Mouse (Mus musculus): ENCODE results near the gene Gstm2. TPM values are rescaled to one million over a fixed set of nuclear protein-coding genes. Genes with fewer than 3 reads are reported as not detected.

Gstm2 gene
- 96.4 TPM for polyA plus RNA-seq (2014; fragmentation: Illumina TruSeq; extraction: RNeasy Lipid Tissue Mini Kit (QIAGEN cat#74804); ENCODE audit: low read depth, low replicate concordance)

DNA sequence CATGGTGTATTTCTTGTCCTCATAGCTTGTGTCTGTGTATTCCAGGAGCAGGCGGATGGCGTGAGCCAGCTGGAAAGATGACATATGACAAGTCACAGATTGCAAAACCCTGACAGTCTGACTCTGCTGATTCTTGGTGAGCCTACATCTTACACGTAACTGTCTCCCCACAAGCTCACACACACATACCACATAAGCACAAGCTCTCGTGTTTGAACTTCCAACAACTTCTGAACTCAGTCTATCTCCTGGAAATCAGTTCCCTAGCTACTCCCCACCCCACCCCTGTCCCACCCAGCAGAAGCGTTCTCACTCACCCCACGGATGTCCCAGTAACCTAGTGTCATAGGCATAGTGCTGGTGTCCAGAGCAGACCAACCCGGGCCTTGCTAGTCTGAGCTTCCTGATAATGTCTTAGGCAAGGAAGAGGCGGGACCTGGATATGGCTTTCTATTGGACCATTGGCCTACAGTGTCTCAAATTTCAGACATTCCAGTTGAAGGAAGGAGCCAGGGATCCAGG lies at the start of gene Gstm2:
Gene Gstm2 (minus strand): TSS at position 413 of the 522 bp plus-strand sequence.

DNA sequence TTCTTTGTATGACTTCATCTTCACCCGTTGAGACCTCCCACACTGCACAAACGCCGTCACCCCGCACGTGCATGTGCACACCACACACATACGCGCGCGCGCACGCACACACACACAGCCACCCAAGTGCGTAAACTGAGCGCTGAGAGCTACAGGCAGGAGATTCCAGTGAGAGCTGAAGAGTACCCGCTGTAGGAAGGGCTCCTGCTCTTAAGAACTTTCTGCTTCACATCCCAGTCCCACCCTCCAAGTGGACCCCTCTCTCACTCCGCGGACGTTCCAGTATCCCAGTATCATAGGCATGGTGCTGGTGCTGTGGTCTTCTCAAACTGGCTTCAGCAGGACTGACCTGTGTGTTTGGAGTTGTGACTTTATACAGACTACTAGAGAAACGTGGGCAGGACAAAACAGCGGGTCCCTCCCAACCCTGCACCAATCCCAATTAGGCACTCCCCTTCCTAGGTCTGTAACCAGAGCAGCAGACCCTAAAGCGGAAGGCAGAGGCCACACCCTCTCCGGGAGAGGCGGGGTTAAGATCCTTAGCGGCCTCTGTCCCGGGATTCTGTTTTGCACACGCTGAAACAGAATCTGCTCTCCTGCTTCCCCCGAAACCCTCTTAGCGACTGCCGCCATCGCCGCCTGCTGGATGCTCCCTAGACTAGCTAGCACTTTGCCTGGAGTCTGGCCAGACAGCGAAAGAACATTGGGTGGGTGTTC lies 31.4 kb upstream of the Gstm2 start, which contains the start of gene Gstm1:
Gene Gstm1 (minus strand): TSS at position 501 of the 717 bp plus-strand sequence.

GRCm38 (mm10) chr3:107968724-107969395 lies 17.4 kb downstream of the Gstm2 start, which contains the start of gene Gstm3:
Gstm3 (minus strand) TSS chr3:107969283.

DNA sequence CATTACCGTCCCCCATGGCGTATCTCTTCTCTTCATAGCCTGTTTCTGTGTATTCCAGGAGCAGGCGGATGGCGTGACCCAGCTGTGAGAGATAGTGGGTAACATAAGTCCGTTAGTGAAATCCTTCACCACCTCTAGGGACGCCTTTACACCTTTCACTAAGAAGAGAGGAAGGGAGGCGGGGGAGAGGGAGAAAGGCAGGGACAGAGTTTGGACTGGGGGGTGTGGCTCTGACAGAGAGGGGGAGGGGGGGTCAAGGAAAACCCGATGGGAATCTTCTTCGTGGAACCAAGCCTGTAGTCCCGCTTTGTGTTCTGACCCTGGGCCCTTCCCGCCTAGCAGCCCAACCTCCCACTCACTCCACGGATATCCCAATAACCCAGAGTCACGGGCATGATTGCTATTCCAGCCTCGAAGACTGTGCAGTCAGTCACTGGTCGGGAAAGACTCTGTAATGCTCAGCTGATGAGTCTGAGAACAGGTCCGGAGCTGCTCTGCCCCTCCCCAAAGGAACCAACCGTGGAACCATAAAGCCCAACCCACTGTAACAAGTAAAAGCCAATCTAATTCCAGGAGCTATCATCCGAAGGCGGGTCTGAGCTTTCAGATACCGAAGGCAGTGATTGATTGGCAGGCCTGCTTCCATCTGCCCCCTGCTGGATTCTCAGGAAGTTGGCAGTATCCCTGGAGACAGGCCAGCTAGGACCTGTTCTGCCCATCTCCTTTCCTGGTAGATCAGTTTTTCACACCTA lies 42.8 kb downstream of the Gstm2 start, which contains the start of gene Gstm6:
Gene Gstm6 (minus strand): TSS at position 511 of the 752 bp plus-strand sequence.

Other genes starting within 250 kb of the Gstm2 start
- gene Csf1, start 226.0 kb downstream of the Gstm2 start, polyA plus RNA-seq (2014; fragmentation: Illumina TruSeq; extraction: RNeasy Lipid Tissue Mini Kit (QIAGEN cat#74804); ENCODE audit: low read depth, low replicate concordance), result 12.5 TPM
- not detected for gene Eps8l3, start 109.2 kb downstream of the Gstm2 start, polyA plus RNA-seq (2014; fragmentation: Illumina TruSeq; extraction: RNeasy Lipid Tissue Mini Kit (QIAGEN cat#74804); ENCODE audit: low read depth, low replicate concordance)
- gene Gstm5, start 90.6 kb downstream of the Gstm2 start, polyA plus RNA-seq (2014; fragmentation: Illumina TruSeq; extraction: RNeasy Lipid Tissue Mini Kit (QIAGEN cat#74804); ENCODE audit: low read depth, low replicate concordance), result 56.1 TPM
- 18.4 TPM for gene Gstm7, start 54.6 kb downstream of the Gstm2 start, polyA plus RNA-seq (2014; fragmentation: Illumina TruSeq; extraction: RNeasy Lipid Tissue Mini Kit (QIAGEN cat#74804); ENCODE audit: low read depth, low replicate concordance)
- 3.8 TPM for gene Gstm6, start 42.7 kb downstream of the Gstm2 start, polyA plus RNA-seq (2014; fragmentation: Illumina TruSeq; extraction: RNeasy Lipid Tissue Mini Kit (QIAGEN cat#74804); ENCODE audit: low read depth, low replicate concordance)
- not detected for gene Gstm3, start 17.2 kb downstream of the Gstm2 start, polyA plus RNA-seq (2014; fragmentation: Illumina TruSeq; extraction: RNeasy Lipid Tissue Mini Kit (QIAGEN cat#74804); ENCODE audit: low read depth, low replicate concordance)
- 91.0 TPM for gene Gstm1, start 31.5 kb upstream of the Gstm2 start, polyA plus RNA-seq (2014; fragmentation: Illumina TruSeq; extraction: RNeasy Lipid Tissue Mini Kit (QIAGEN cat#74804); ENCODE audit: low read depth, low replicate concordance)
- 5.8 TPM for gene Gstm4, start 58.4 kb upstream of the Gstm2 start, polyA plus RNA-seq (2014; fragmentation: Illumina TruSeq; extraction: RNeasy Lipid Tissue Mini Kit (QIAGEN cat#74804); ENCODE audit: low read depth, low replicate concordance)
- gene Ampd2, start 100.2 kb upstream of the Gstm2 start, polyA plus RNA-seq (2014; fragmentation: Illumina TruSeq; extraction: RNeasy Lipid Tissue Mini Kit (QIAGEN cat#74804); ENCODE audit: low read depth, low replicate concordance), result 41.3 TPM
- gene Gnat2, start 106.3 kb upstream of the Gstm2 start, polyA plus RNA-seq (2014; fragmentation: Illumina TruSeq; extraction: RNeasy Lipid Tissue Mini Kit (QIAGEN cat#74804); ENCODE audit: low read depth, low replicate concordance), result 19.2 TPM
- gene Gnai3, start 159.7 kb upstream of the Gstm2 start, polyA plus RNA-seq (2014; fragmentation: Illumina TruSeq; extraction: RNeasy Lipid Tissue Mini Kit (QIAGEN cat#74804); ENCODE audit: low read depth, low replicate concordance), result 444 TPM
- gene Gpr61, start 168.4 kb upstream of the Gstm2 start, polyA plus RNA-seq (2014; fragmentation: Illumina TruSeq; extraction: RNeasy Lipid Tissue Mini Kit (QIAGEN cat#74804); ENCODE audit: low read depth, low replicate concordance), result not detected
- 12.4 TPM for gene Amigo1, start 199.9 kb upstream of the Gstm2 start, polyA plus RNA-seq (2014; fragmentation: Illumina TruSeq; extraction: RNeasy Lipid Tissue Mini Kit (QIAGEN cat#74804); ENCODE audit: low read depth, low replicate concordance)
- 3.5 TPM for gene Cyb561d1, start 214.8 kb upstream of the Gstm2 start, polyA plus RNA-seq (2014; fragmentation: Illumina TruSeq; extraction: RNeasy Lipid Tissue Mini Kit (QIAGEN cat#74804); ENCODE audit: low read depth, low replicate concordance)
- gene Atxn7l2, start 224.5 kb upstream of the Gstm2 start, polyA plus RNA-seq (2014; fragmentation: Illumina TruSeq; extraction: RNeasy Lipid Tissue Mini Kit (QIAGEN cat#74804); ENCODE audit: low read depth, low replicate concordance), result 0.82 TPM
- 0.64 TPM for gene Sypl2, start 240.2 kb upstream of the Gstm2 start, polyA plus RNA-seq (2014; fragmentation: Illumina TruSeq; extraction: RNeasy Lipid Tissue Mini Kit (QIAGEN cat#74804); ENCODE audit: low read depth, low replicate concordance)